Mouse (Mus musculus) bone marrow, adult 2 months (tissue): Measurements from ENCODE around the gene Gpatch3.

Experiments
- CTCF ChIP-seq: fragments of 200-500 bp; IDR thresholded peaks from 2 replicates; pipeline ENCODE4 v1.5.1; 2011; ENCODE audit warnings: low read length, control low read depth; ENCODE audit not compliant: control insufficient read depth, insufficient read depth
- POLR2A ChIP-seq: fragments of 200-500 bp; IDR thresholded peaks from 2 replicates; pipeline ENCODE4 v1.6.1; 2011; ENCODE audit warnings: low read depth, mild to moderate bottlenecking, control low read depth, low read length, borderline replicate concordance; ENCODE audit not compliant: control insufficient read depth

- no peak for TF ChIP-seq CTCF
- no peak for TF ChIP-seq POLR2A
Measured at GRCm38 (mm10) chr4:133561622-133562021, 12.9 kb upstream of the Gpatch3 start.
